Mouse (Mus musculus) forebrain, embryonic 15.5 days (tissue): ENCODE measurements around the gene Phf12. TPM values are rescaled to one million over a fixed set of nuclear protein-coding genes. Genes with fewer than 3 reads are reported as not detected.

Experiments
- ATAC-seq: fragments of 200-750 bp; cut with Nextera tagmentation; replicated peaks from 2 replicates; pipeline ENCODE4 v1.8.0; 2017; ENCODE audit warnings: mild to moderate bottlenecking, moderate TSS enrichment, moderate library complexity
- H3K27ac ChIP-seq: fragments of 300-500 bp; sonication (generic); replicated peaks from 2 replicates; pipeline ENCODE4 v1.5.1; 2015; ENCODE audit warnings: mild to moderate bottlenecking, inconsistent platforms
- H3K27me3 ChIP-seq: fragments of 300-500 bp; sonication (generic); 2 replicates; pipeline ENCODE4 v1.6.1; 2015; ENCODE audit warnings: inconsistent platforms
- H3K36me3 ChIP-seq: fragments of 300-500 bp; sonication (generic); 2 replicates; pipeline ENCODE4 v1.6.1; 2015; ENCODE audit warnings: mild to moderate bottlenecking, inconsistent platforms
- H3K4me1 ChIP-seq: fragments of 300-500 bp; sonication (generic); 2 replicates; pipeline ENCODE4 v1.6.1; 2015; ENCODE audit warnings: inconsistent platforms
- H3K4me2 ChIP-seq: fragments of 300-500 bp; sonication (generic); replicated peaks from 2 replicates; pipeline ENCODE4 v1.6.1; 2015; ENCODE audit warnings: mild to moderate bottlenecking, inconsistent platforms
- H3K4me3 ChIP-seq: fragments of 300-500 bp; sonication (generic); 2 replicates; pipeline ENCODE4 v1.5.1; 2015; ENCODE audit warnings: mild to moderate bottlenecking, inconsistent platforms
- H3K9ac ChIP-seq: fragments of 300-500 bp; sonication (generic); replicated peaks from 2 replicates; pipeline ENCODE4 v1.6.1; 2015; ENCODE audit warnings: mild to moderate bottlenecking, inconsistent platforms
- H3K9me3 ChIP-seq: fragments of 300-500 bp; sonication (generic); 2 replicates; pipeline ENCODE4 v1.6.1; 2016; ENCODE audit warnings: inconsistent platforms
- WGBS: fragments of 180-500 bp; shearing (Covaris S2); methylation state at CpG from one replicate; pipeline ENCODE4 v1.1.7; 2015; ENCODE audit warnings: mixed read lengths; 5-methylcytosine and 5-hydroxymethylcytosine counted together
- polyA plus RNA-seq: library from polyadenylated mRNA; unstranded; fragments of >200 nt; fragmentation: Nextera tagmentation; extraction: Ambion mirVana; gene quantifications from 2 replicates; pipeline ENCODE4 v1.2.1, GENCODE M21; 2015

The Phf12 gene
- polyA plus RNA-seq, 1 experiment from 2014 or later: 22.5 TPM

- Histone ChIP-seq H3K4me3 (no peak overlapping the region), H3K9ac (no peak overlapping the region), H3K36me3 (peaks cover 78% of the 10 kb centered on the region), H3K4me1 (no peaks in the 10 kb centered on the region), H3K9me3 (no peaks in the 10 kb centered on the region), H3K27me3 (peaks cover 3% of the 10 kb centered on the region; the same call in 1 of the 2 replicates), H3K4me2 (no peak overlapping the region), H3K27ac (no peak overlapping the region)
- ATAC-seq: no peak
- WGBS: 52% methylated on average over 15 of the region's 15 CpGs
Observed at GRCm38 (mm10) chr11:77974325-77974724, 8.2 kb upstream of the Phf12 start.

GRCm38 (mm10) chr11:77975873-77976272, 6.7 kb upstream of the Phf12 start:
- H3K36me3 ChIP-seq: peaks cover 63% of the 10 kb centered on the region
- H3K9me3 ChIP-seq: no peaks in the 10 kb centered on the region
- peaks cover 3% of the 10 kb centered on the region for H3K4me1 ChIP-seq
- H3K4me2 ChIP-seq: no peak overlapping the region
- no peak for ATAC-seq
- no peak overlapping the region for H3K4me3 ChIP-seq
- 36% methylated on average over 4 of the region's 4 CpGs for WGBS
- H3K27ac ChIP-seq: no peak overlapping the region
- H3K27me3 ChIP-seq: peaks cover 3% of the 10 kb centered on the region; the same call in 1 of the 2 replicates
- H3K9ac ChIP-seq: no peak overlapping the region

- no peak for ATAC-seq
- no peak overlapping the region for H3K4me2 ChIP-seq
- peaks cover 54% of the 10 kb centered on the region for H3K36me3 ChIP-seq
- H3K9me3 ChIP-seq: no peaks in the 10 kb centered on the region
- no peak overlapping the region for H3K9ac ChIP-seq
- peaks cover 3% of the 10 kb centered on the region; the same call in 1 of the 2 replicates for H3K27me3 ChIP-seq
- peaks cover 9% of the 10 kb centered on the region for H3K4me1 ChIP-seq
- 81% methylated on average over 6 of the region's 6 CpGs for WGBS
- no peak overlapping the region for H3K27ac ChIP-seq
- no peak overlapping the region for H3K4me3 ChIP-seq
Observed at GRCm38 (mm10) chr11:77978161-77978560, 4.4 kb upstream of the Phf12 start.

DNA sequence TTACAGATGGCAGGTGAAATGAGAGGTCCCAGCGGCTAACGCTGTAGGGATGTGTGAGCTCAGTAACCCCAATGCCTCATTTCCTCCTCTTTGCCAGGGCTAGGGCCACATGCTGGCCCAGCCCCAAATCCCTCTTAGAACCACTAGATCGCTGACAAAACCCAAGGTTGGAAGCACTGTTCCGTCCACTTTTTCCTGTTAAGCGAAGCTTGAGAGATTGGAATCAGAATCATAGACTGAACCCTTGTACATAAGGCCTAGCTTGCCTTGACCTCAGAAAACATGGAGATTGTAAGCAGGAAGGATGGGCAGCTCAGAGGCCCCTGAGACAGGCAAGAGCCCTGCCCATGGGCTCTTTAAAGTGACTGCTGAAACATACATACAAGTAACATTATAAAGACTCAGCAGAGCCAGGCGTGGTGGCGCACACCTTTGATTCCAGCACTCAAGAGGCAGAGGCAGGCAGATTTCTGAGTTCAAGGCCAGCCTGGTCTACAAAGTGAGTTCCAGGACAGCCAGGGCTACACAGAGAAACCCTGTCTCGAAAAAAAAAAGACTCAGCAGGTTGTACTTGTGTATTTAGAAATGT, 3.2 kb upstream of the Phf12 start:
- Histone ChIP-seq H3K4me2 (no peak overlapping the region), H3K4me3 (no peak overlapping the region), H3K9ac (no peak overlapping the region), H3K27me3 (no peaks in the 10 kb centered on the region; the same call in 1 of the 2 replicates), H3K9me3 (no peaks in the 10 kb centered on the region), H3K4me1 (peaks cover 9% of the 10 kb centered on the region), H3K36me3 (peaks cover 42% of the 10 kb centered on the region), H3K27ac (no peak overlapping the region)
- no peak for ATAC-seq
- 84% methylated on average over 8 of the region's 8 CpGs for WGBS

DNA sequence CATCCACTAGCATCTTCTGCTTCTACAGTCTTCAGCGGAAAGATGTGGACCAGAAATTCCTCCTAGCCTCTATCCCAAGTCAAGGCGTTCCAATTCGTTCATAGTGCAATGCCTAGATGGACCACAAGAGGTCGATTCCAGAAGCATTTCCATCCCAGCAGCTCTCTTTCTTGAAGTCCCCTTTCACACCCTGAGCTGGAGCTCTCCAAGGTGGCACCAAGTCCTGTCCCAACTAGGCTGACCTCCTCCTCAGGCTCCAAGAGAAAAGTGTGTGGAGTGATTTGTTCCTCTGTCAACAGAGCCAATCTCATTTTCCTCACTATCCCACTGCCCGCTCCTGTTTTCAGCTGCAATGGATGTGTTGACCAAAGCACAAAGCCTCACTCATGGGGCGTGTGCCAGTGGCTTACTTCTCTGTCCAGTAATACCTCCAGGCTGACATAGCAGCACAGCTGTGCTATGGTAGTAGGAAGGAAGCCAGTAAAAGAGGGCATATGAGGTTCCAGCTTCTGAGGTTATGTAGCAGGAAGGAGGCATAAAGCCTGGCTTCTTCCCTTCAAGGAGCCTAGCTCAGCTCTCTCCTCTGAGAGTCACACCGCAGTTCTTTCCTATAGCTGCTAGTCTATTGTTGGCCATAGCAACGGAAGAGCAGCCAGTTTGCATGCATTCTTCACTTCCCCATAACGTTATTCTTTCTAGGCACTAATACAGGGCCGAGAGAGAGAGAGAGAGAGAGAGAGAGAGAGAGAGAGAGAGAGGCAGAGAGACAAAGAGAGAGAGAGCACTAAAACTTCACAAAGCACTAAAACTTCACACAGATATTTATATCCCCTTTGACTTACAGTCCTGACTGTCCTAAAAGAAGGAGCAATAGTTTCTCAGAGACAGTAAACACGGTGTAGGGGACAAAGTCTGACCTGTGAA, 2.0 kb upstream of the Phf12 start:
- Histone ChIP-seq H3K9ac (no peak overlapping the region; the same call in 1 of the 2 replicates), H3K36me3 (peaks cover 31% of the 10 kb centered on the region), H3K4me3 (no peak overlapping the region), H3K27ac (peak overlapping the region; percentile 99; the same call in 1 of the 2 replicates), H3K4me1 (peaks cover 17% of the 10 kb centered on the region), H3K27me3 (no peaks in the 10 kb centered on the region; the same call in 1 of the 2 replicates), H3K9me3 (no peaks in the 10 kb centered on the region), H3K4me2 (no peak overlapping the region)
- no peak for ATAC-seq
- WGBS: 38% methylated on average over 11 of the region's 11 CpGs

DNA sequence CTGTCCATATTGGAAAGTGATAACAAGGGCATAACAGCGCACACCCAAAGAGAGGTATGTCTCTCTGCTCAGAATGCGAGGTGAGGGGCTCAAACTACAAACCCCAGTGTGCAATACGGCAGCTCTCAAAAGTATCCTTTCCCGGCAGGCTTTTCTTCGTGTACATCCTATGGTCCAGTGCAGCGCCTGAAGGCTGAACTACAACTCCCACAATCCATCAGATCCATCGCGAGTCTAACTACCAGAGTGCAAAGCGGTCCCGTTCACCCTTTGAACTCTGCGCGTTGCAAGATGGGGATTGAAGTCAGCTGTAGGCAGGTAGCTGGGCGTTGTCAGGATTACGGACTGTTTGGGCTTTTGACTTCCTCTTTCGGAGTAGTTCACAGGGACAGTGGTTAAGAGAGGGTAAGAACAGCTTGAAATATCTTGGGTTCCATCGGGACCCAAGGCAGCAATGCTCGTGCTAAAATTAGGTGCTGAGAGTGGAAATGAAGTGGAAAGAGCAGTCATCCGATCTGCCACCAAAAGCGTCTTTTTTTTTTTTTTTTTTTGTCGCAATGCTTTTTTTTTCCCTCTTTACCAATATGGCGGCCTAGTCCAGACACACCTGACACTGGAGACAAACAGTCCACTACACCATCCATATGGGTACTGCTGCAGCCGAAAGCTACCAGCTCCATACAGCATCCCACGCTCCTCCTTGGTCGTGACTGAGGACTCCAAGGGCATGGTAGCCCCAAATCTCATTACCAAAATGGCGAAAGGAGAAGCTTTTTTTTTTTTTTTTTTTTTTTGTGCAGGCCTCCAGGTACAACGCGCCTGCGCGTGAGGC, 729 bp upstream of the Phf12 start:
- Histone ChIP-seq H3K36me3 (peaks cover 26% of the 10 kb centered on the region), H3K9me3 (no peaks in the 10 kb centered on the region), H3K4me3 (peak overlapping the region; percentile 83), H3K27me3 (no peaks in the 10 kb centered on the region; the same call in 1 of the 2 replicates), H3K9ac (peak overlapping the region; percentile 54), H3K4me2 (peak overlapping the region; percentile 45), H3K4me1 (peaks cover 26% of the 10 kb centered on the region), H3K27ac (peak overlapping the region; percentile 99)
- WGBS: under 1% methylated on average over 29 of the region's 29 CpGs
- peak; percentile 91 for ATAC-seq

DNA sequence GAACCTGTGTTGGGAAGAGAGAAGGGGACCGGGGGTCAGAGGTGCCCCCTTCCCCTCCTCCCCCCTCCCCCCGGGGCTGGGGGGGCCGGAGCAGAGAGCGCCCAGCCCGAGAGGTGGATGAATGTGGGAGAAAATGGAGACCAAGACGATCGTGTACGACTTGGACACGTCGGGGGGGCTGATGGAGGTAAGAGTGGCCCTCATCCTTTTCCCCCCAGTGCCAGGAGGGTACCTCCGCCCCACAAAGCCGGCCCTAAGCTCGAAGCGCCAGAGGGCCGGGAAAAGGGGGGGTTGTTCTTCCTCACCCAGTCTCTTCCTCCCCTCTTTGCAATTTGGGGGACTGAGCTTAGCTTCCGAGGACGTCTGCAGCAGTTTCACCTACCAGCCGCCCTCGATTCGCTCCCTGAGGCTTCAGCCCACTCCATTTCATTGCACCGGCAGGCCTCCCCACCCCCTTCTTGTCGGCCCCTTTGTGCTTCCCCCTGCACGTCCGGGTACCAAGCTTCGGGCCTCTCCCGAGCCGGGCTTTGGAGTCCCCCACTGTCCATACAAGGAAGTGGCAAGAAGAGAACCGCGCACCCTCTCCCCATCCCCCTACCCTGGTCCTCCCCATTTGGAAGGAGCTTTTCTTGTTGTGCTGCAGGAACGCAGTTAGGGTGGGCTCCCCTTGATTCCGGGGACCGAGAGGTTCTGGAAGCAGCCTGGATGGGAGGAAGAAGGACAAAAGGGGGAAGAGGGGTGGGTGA, 810 bp downstream of the Phf12 start:
- Histone ChIP-seq H3K4me3 (peak overlapping the region; percentile 83), H3K4me1 (peaks cover 26% of the 10 kb centered on the region), H3K36me3 (peaks cover 17% of the 10 kb centered on the region), H3K4me2 (peak overlapping the region; percentile 83), H3K9me3 (no peaks in the 10 kb centered on the region), H3K9ac (peak overlapping the region; percentile 85), H3K27me3 (no peaks in the 10 kb centered on the region), H3K27ac (peak overlapping the region; percentile 99)
- ATAC-seq: no peak
- WGBS: under 1% methylated on average over 27 of the region's 32 CpGs

DNA sequence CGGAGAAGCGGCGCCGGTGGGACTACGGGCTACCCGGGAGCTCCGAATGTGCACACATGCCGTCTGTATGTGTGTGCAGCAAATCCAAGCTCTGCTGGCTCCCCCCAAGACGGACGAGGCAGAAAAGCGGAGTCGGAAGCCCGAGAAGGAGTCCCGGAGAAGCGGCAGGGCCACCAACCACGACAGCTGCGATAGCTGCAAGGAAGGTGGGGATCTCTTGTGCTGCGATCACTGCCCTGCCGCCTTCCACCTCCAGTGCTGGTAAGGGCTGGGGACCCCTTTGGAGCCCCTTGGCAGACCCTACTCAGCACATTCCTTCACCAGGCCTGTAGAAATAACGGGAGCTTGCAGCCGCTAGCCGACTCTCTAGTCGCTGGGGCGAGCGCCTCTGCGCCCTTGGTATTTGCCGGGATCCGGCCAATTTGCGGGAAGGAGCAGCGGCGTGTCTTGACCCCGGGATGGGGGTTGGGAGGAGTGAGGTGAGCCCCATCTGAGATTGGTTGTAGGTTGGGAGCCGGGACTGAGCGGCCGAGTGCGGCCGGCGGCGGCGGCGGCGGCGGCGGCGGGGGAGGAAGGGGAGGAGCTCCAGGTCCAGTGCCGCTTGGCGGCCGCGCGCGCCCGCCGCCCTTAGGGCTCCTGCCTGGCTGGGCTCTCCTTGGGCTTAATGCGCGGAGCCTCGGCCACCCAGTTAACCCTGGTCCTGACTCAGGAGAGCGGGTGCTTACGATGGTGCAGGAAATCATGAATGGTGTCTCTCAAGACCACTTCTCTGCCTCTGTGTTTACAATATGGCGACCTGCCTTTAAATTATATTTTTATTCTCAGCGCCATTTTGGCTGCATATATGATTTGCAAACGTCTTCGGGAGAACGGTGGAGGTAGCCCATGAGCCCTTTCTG, 1.6 kb downstream of the Phf12 start:
- peak overlapping the region; percentile 99 for H3K27ac ChIP-seq
- H3K9me3 ChIP-seq: no peaks in the 10 kb centered on the region
- WGBS: under 1% methylated on average over 61 of the region's 63 CpGs
- no peaks in the 10 kb centered on the region for H3K27me3 ChIP-seq
- no peak for ATAC-seq
- peak overlapping the region; percentile 83 for H3K4me3 ChIP-seq
- H3K9ac ChIP-seq: peak overlapping the region; percentile 85
- H3K4me1 ChIP-seq: peaks cover 26% of the 10 kb centered on the region
- peak overlapping the region; percentile 83 for H3K4me2 ChIP-seq
- H3K36me3 ChIP-seq: peaks cover 20% of the 10 kb centered on the region

DNA sequence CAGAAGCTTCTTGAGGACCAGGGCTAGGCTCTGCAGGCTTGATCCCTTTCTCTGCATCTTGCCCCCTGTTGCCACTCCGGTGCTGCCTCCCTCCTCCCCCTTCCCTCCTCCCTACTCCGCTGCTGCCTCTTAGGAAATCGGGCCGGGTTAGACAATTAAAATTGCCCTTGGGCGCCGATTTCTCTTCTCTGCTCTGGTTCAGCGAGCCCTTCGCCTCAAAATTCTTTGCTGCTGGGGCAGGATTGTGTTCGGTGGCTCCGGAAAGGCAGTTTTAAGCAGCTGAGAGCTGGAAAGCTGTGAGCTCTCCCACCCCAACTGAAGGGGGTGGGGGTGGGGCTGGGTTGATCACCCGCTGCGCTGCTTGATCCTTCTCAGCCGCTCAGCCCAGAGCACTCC, 2.3 kb downstream of the Phf12 start:
- H3K4me1 ChIP-seq: peaks cover 26% of the 10 kb centered on the region
- WGBS: under 1% methylated on average over 13 of the region's 13 CpGs
- no peak for ATAC-seq
- H3K27ac ChIP-seq: peak overlapping the region; percentile 99
- H3K27me3 ChIP-seq: no peaks in the 10 kb centered on the region
- peak overlapping the region; percentile 83 for H3K4me2 ChIP-seq
- peak overlapping the region; percentile 85 for H3K9ac ChIP-seq
- peaks cover 24% of the 10 kb centered on the region for H3K36me3 ChIP-seq
- no peaks in the 10 kb centered on the region for H3K9me3 ChIP-seq
- peak overlapping the region; percentile 83 for H3K4me3 ChIP-seq

- Histone ChIP-seq H3K4me1 (peaks cover 23% of the 10 kb centered on the region), H3K27ac (peak overlapping the region; percentile 99), H3K9ac (peak overlapping the region; percentile 85; the same call in 1 of the 2 replicates), H3K36me3 (peaks cover 28% of the 10 kb centered on the region), H3K4me2 (peak overlapping the region; percentile 83), H3K27me3 (no peaks in the 10 kb centered on the region), H3K9me3 (no peaks in the 10 kb centered on the region), H3K4me3 (peak overlapping the region; percentile 83)
- no peak for ATAC-seq
- WGBS: 67% methylated on average over 3 of the region's 3 CpGs
Observed at GRCm38 (mm10) chr11:77985541-77986065, 3.0 kb downstream of the Phf12 start.
